Mouse (Mus musculus) Muller cell, postnatal 12 days (primary cell): ENCODE data around the gene E2f6.

Source experiments
- DNase-seq: peaks from one replicate; pipeline ENCODE4 v3.0.0-alpha.2; 2015; ENCODE audit errors: inconsistent ontology term

E2f6 gene

DNA sequence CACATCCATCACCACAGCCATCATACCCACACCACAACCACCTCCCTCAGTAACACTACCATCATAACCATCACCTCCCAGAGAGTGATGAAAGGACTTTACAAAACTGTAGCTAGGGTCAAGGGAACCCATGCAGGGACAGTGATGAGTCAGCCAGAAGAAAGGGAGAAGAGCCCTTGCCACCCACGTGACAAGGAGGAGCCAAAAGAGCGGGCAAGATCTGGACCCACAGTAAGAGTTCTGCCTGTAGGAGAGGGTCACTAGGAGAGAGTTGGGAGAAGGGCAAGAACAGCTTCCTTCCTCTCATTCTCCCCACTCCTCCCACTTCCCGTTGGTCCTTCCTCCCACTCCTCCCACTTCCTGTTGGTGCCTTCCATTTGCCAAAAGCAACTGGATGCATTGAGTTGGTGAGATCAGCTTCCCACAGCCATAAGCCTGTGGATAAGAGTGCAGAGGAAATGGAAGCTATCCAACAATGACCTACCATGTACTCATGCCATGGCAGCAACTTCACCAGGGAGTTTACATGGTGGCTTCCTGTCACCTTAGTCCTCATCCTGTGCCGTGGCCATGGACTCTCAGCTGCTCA is 36.5 kb downstream of the E2f6 start:
- DNase-seq = no peak

DNA sequence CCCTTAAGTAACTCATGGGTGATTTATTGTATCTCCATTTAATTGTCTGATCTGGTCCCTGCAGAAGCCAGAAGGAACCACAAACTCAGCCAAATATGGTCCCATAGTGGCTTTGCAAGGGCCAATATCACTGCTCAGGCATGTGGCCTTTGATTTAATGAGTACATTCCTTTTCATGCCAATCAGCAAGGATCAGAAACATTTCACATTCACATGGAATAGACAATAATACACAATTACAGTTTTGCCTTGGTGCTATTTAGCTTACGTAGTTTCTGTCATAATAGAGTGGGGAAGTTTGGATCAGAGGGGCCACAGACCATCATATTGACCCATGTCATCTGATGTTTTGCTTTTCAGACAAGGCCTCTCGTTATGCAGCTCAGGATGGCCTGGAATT is 37.7 kb downstream of the E2f6 start:
- DNase-seq = peak; percentile 93

DNA sequence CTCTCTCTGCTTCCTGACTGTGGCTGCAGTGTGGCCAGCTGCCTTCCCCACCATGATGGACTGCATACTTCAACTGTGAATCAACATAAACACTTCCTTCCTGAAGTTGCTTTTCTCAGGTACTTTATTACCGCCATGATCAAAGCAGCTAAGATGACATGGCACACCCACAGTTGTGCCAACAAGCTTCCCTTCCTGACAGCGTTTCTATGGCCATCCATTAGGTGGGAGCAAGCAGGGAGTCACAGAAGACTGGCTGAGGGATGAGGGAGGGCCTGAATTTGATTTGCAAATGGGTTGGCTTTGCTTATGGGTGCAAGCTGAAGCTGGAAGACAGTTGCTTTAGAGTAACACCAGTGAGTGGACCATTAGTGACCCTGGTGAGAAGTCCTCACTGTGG is 39.1 kb downstream of the E2f6 start:
- DNase-seq = no peak

DNA sequence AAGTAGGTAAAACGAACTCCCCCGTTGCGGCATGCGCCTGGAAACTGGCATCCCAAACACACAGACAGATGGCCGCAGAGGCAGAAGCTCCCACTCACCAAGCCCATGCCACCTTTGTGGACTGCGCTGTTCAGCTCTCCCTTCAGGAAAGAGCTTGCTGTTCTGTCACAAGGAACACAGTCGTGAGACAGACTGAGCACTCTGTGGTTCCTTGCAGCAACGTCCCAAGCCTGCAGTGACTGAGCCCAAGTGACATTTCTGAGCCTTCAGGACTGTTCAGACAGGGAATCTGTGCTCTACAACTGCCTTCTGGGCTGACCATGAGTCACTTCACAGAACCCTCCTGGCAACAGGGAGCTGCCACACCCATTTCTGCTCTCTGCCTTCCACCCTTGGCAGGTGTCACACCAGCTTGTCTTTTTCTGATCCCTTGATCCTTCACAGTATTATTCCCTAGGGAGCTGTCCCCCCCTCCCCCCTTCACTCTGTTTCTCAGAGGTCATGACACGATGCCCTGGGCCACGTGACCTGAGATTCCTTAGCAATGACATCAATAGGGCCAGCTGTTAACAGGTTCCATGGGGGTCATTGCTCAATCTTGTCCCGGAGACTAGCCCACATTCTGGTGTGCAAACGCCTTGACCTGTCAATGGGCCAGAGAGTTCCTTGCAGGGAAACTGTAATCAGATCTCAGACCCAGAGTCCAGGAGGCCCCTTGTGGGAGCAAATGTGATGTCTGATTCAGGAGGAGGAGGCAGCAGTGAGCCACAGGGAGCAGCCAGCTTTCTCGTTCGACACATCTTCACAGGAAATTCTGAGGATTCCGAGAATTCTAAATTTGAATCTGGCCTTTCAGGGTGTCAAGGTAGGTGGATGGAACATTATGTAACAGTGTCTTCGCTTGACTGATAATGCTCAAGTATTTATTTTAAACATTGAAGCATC is 39.9 kb downstream of the E2f6 start:
- DNase-seq = peak; percentile 92

DNA sequence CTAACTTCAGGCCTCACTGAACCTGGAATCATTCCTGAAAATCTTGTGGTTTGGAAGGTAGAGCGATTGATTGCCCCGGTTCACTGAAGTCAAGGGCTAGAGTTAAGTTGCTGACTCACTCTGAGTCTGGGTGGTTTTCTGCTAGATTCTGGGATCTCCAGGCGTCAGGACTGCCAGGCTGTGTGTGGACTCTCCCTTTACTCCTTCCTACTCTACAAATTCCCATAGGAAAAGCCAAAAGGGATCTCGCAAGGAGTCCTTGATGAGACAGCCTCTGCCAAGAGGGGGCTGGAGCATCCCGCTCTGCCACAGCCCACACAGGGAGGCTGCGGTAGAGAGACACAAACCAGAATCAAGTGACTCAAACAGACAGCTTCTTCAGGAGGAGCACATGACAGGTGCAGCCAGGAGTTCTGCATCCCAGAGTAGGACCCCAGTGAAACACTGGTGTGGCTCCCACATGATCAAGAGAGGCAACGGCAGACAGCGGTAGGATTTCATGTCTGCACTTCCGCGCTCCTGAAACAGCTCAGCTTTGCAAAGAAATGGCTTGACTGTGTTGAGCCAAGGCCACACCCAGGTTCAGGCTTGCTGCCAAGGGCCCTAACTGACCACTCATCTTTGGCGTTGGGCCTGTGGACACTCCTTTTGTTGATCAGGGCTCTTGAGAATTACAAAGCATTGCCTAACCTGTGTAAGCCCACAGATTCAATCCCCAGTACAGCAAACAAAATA is 42.8 kb downstream of the E2f6 start:
- DNase-seq = peak; percentile 92

DNA sequence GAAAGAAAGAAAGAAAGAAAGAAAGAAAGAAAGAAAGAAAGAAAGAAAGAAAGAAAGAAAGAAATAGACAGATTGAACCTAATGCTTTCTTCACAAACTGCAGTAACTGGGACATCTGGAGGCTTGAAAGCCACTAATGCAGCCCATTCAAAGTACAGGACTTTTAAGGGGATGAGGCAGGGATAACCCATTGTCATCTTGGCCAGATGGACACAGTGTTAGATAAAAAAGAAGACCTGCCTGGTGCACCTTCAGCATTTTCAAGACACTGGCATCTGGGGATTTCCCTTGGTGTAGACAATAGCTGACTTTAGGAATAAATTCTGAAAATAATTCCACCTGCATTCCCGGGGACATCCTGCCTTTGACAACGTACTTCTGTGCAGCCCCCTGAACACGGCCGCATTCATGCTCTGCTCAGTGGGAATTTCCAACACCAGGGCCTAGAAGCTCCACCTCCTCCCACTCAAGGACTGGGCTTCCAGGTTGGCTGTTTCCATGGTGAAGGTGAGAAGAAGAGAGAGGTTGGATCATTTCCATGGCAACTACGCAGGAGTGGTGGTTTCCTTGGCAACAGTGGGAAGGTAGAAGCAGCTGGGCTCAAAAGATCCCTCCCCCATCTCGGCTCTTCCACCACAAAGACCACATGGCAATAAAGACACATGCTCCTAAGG is 45.0 kb downstream of the E2f6 start:
- no peak for DNase-seq

DNA sequence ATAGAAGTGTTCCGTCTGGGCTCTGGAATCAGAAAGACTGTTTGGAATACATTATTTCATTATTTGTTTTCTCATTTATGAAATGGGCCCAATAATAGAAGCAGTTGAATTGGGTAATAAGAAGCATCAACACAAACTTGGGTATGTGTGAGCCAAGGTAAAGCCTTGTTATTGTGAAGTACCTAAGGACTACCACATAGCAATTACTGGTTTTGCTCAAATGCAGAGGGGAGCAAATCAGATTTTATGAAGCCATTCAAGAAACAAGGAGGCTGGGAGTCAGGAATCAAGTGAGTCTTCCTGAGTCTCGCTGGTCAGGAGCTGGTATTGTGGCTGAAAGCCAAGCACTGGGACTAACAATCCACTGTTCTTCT is 45.5 kb downstream of the E2f6 start:
- no peak for DNase-seq

DNA sequence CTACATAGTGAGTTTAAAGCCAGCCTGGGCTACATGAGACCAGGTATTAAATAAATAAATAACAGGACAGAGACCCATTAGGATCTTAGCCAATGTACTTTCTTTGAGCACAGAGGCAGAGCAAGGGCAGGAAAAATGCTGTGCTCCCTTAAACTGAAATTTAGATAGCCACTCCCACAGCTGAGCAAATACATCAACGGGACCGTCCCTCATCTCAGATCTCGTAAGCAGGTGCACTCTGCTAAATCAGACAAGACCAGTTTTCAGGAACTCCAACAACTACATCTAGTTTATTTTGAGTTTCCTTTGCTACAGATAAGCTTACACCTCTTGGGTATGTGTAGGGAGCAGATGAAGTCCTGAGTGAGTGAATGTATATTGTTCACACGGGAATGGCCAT is 47.3 kb downstream of the E2f6 start:
- DNase-seq = no peak

DNA sequence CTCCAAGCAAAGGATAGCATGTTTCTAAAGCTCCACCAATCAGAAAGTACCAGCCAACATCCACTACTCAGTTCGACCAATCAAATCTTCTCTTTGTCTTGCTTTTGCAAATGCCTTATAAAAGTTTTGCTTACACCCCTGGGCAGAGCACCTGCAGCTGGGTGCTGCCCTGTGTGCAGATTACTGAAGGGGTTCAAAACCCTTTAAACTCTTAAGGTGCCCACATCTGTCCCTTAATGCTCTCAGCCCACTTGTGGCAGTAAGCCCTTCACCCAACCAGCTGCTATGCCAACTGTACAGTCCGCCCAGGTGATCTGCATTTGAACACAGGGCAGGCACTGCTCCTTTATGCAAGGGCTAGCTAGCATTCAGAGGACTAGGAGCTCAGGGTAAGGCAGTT is 49.0 kb downstream of the E2f6 start:
- DNase-seq = no peak

DNA sequence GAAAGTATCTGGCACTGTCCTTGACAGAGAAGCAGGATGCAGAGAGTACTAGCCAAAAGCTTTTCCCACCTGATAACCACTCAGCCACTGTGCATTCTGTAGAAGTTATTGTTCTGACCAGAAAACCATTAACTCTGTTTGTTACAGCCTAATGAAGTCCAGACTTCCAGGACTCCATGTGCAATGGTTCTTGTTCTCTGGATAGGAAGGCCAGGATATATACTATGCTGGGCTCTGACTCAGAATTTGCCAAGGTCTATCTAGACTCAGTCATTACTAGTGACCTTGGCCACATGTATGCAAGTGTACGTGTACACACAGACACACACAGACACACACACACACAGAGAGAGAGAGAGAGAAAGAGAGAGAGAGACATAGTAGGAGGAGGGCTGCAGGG is 49.8 kb downstream of the E2f6 start:
- DNase-seq = no peak

DNA sequence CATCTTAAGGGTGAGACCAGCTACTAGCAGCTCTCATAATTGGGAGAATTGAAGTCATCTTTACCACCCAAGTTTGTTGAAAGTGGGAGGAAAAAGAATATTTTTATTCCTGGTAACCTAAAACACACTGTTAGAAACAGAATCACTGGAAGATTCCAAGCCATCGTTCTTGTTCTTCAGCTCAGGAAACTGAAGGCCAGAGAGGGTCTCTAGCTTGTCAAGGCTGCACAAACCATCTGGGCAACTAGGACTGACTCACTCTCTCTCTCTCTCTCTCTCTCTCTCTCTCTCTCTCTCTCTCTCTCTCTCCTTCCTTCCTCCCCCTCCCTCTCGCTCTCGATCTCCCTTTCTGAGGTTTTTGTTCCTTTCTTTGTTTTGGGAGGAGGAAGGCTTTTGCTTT is 50.2 kb downstream of the E2f6 start:
- no peak for DNase-seq

DNA sequence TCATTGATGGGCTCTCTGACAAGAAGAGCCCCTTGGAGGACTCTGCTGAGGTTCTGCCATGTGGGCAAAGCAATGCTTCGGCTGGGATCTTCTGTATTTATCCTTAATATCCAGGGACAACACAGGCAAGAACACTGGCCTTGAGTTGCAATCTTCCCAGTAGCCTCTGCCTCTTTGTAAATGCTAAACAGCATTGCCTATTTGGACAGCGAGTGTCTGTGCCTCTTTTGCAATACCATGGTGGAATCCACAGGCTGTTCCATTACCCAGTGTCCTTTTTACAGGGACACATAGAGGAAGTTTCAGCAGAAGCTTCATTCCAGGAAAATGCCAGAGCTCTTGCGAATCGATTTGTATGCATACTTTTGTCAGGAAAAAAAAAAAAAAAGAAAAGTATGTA is 53.7 kb downstream of the E2f6 start:
- no peak for DNase-seq

DNA sequence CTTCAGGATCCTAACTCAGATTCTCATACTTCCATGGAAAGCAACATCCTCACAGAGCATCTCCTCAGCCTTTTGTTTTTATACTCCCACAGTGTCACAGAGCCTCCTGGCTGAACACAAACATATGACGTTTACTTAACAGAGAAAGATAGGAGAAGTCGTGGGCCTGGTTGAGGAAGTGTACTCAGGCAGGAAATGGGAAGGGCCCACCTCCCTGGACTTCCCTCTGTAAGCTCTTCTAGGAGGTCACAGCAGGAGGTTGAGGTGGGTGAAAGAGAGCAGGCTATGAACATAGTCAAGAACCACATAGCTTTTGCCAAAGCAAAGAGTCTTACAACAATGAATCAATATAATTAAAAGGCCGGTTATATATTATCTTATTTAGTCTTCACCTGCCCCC is 55.1 kb downstream of the E2f6 start:
- DNase-seq = no peak

DNA sequence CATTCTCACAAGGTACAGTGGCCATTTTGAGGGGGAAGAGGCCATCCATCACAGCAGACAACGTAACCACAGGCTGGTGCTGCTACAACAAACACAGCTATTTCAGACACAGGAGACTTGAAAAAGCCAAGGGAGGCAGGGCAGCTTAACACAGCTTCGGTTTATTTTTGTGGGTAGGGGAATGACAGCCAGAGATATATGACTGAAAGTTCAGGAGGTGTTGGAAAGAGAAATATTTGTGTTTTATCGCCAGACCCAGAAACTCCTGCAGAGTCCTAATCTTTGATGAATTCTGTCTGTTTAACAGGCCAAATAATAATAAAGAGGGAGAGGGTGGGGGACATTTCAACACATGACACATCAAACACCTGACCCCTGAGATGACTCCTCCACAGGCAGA is 55.7 kb downstream of the E2f6 start:
- no peak for DNase-seq

DNA sequence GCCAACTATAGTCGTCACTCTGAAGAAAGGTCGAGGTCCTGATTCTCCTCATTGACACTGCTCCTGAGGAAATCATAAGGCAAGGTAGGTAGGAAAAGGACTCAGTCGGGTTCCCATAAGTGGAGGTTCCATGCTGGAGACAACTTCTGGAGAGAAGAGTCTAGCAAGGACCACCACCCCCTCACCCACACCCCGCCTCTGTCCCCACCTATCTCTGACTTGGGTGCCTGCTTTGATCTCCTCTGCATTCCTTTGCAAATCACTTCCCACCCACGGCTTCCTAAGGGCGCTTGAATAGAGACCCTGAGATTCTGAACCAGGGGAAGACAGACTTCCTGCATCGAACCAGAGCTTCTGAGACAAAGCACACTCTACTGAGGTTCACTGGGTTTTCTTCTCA is 56.5 kb downstream of the E2f6 start:
- DNase-seq = no peak

DNA sequence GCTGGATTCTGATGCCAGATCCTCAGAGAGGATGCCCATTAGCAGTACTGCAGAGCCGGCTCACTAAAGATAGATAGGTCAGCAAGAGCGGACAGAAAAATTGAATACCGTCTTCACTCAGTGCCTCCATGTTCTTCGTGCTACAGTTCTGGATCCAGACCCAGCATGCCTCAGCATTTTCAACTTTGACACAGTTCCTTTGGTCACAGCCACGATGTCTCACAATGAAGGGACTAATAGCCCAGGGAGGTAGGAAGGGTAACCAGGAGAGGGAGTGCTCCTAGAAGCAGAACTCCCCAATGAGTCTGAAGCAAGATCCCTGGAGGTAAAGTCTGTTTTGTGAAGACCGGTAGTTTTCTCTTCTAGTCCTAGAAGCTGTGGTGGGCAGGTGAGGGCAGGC is 57.9 kb downstream of the E2f6 start:
- no peak for DNase-seq

DNA sequence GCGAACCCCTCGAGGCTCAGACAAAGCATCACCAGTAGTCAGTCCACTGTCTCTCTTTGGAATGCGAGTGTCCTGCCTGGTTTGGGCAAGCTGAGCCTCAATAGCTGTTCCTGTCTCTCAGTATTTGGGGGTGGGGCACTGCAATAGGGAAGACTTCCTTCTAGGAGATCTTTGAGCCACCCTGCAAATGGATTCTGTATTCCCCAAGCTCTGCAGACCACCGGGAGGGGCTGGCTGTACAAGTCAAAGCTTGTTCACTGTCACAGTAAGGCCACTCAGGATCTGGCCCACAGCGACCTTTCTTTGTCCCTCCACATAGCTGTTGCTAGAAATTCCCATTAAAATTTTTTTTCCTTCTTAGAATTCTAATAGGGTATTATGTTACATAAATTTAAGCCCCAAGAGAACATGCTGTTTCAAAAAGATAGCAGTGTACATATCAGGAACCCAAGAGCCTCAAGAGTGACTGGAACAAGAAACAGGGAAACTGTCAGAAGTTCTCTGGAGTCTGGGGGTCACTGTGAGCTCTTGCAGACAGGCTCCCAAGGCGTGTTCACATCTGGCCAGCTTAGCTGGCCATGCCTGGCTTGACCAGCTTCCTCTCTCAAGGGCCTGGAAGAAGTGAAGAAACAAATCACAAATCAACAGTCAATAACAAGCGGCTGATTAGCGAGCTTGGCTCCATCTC is 58.5 kb downstream of the E2f6 start:
- DNase-seq = no peak

DNA sequence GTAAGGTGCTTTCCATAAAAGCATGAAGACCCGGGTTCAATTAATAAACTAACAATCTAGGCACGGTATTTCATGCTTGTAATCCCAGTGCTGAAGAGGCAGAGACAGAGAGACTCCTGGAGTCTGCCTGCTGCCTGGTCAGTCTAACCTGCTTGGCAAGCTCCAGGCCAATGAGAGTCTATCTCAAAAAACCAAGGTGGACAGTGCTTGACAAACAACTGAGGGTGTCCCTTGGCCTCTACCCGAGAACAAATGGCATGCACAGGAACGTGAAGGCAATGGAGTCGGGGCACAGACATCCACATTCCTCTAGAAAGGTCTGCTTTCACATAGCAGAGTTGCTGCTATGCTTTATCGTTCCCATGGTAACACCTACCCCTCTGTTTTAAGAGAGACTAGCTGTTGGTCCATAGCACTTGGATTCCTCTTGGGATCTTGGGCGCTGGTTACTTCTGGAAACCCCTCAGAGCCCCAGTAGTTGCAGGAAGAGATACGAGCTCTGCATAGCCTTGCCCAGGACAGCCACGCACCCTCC is 59.2 kb downstream of the E2f6 start:
- DNase-seq = no peak

DNA sequence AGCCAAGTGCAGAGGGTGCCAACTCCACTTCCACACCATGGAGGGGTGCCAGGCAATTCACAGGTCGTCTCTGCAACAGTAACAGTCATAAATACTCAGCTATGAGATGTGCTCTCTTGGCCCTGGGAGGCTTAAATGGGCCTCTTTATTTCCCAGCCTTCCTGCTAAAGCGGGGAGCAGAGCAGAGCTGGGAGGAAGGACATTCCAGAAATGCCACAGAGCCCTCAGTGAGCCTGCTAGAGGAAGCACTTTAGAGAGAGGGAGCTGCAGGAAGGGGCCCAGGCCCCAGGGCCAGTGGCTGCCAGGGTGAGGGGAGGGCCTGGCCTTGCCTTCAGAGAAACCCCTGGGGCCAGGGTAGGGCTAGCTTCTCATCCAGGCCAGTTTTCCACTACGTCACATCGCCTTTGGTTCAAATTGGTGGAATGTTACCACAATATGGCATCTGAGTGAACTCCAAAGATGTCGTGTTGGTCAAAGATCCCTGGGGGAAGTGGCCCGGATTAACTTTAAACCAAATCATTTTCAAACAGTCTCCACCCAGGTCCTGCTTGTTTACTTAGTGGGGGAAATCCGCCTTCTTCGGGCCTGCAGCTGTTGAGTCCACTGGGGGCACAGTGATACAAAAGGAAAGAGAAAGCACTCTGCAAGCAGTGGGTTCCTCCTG is 59.8 kb downstream of the E2f6 start:
- peak; percentile 97 for DNase-seq

DNA sequence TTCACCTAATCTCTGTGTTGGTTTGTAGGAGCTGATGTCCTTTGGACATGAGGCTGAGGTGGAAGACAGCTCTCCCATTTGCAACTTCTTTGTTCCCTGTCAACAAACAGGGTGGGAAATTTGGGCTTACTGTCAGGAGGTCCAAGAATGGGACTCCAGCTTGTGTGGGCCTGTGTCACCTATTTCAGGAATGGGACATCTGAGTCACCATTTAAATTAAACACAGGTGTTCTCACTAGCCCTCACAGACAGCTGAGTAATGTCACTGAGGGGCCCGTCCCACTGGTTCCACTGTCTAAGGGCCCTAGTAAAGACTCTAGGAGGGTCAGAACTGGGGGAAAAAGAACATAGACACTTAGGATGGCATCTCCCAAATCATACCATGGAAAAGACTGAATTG is 61.2 kb downstream of the E2f6 start:
- no peak for DNase-seq

DNA sequence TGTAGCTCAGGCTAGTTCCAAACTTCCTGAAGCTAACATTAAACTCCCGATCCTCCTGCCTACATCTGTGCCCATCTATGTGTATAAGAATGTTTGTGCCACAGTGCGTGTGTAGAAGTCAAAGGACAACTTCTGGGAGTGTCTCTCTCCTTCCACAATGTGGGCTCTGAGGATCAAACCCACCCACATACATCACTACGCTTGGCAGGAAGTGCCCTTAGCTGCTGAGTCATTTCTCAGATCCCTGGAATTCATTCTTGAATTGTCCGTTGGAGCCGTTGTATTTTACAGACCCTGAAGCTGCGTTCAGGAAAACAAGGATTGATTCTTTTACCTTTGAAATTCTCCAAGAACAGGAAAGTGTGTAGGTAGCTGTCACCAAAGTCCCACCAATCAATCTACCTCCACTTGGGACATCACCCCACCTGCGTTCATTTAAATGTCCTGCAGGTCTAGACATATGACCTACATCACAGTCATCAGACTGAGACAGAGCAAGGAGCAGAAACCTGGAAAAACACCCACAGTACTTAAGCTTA is 62.2 kb downstream of the E2f6 start:
- no peak for DNase-seq
